Mouse (Mus musculus): ENCODE data around the gene Gm10750.
"Not testable (repeated sequence)": the region's sequence is repeated elsewhere in the genome, so short reads cannot be mapped to it uniquely, and the experiment has no call there.

The Gm10750 gene

GRCm38 (mm10) chr2:149017137-149017536, at the start of gene Gm10750:
Gene Gm10750 (minus strand): TSS chr2:149017237.
- DNase-seq: not testable (repeated sequence)

- no peak for DNase-seq
These were observed 12.2 kb downstream of the Gm10750 start for GRCm38 (mm10) chr2:149004826-149005225.

- no peak for DNase-seq
These were observed 13.9 kb downstream of the Gm10750 start, which contains the start of gene Gm1330 for GRCm38 (mm10) chr2:149003151-149003550. Gene Gm1330 (minus strand): TSS chr2:149003251.

GRCm38 (mm10) chr2:148995133-148995532, 21.9 kb downstream of the Gm10750 start:
- no peak for DNase-seq
